Mouse (Mus musculus): ENCODE data around the gene Peli2. TPM values are rescaled to one million over a fixed set of nuclear protein-coding genes. Genes with fewer than 3 reads are reported as not detected.

Gene Peli2
- polyA plus RNA-seq, 2 experiments, result 9.1 to 14.5 TPM

- H3K36me3 ChIP-seq (ENCODE audit: control insufficient read depth, insufficient read depth, low read length), result peaks cover 3% of the 10 kb centered on the region; the same call in 1 of the 2 replicates
- WGBS, result 83% methylated on average over 8 of the region's 8 CpGs
- no peak for ATAC-seq (ENCODE audit: low FRiP score, low read depth)
- H3K4me1 ChIP-seq (ENCODE audit: control insufficient read depth, insufficient read depth, low read length), result no peaks in the 10 kb centered on the region
- no peak overlapping the region for H3K27ac ChIP-seq (replicated peaks; ENCODE audit: low read depth, low read length)
- peaks cover 15% of the 10 kb centered on the region for H3K9me3 ChIP-seq (ENCODE audit: control insufficient read depth, low read length)
- no peak overlapping the region for H3K4me3 ChIP-seq (replicated peaks; ENCODE audit: low read length)
- no peak for DNase-seq (ENCODE audit: low spot score)
- no peak overlapping the region for H3K4me2 ChIP-seq (replicated peaks; ENCODE audit: low read depth, low read length, severe bottlenecking)
- no peak for TF ChIP-seq POLR2A (IDR thresholded peaks at IDR 0.05; ENCODE audit: borderline replicate concordance, extremely low read depth, insufficient read depth, insufficient read length)
- H3K27me3 ChIP-seq (ENCODE audit: control insufficient read depth, insufficient read depth, low read length), result no peaks in the 10 kb centered on the region
- H3K9ac ChIP-seq (ENCODE audit: low read depth, low read length, severe bottlenecking), result no peak overlapping the region
These were observed 58.4 kb downstream of the Peli2 start for GRCm38 (mm10) chr14:48179021-48179420.

GRCm38 (mm10) chr14:48186302-48186701 lies 65.7 kb downstream of the Peli2 start:
- Histone ChIP-seq H3K4me3 (replicated peaks; ENCODE audit: low read length) (no peak overlapping the region), H3K4me2 (replicated peaks; ENCODE audit: low read depth, low read length, severe bottlenecking) (no peak overlapping the region), H3K4me1 (ENCODE audit: control insufficient read depth, insufficient read depth, low read length) (0 out of 2 replicates have a peak, but pooled peaks cover 11% of the 10 kb centered on the region), H3K9ac (ENCODE audit: low read depth, low read length, severe bottlenecking) (no peak overlapping the region), H3K27me3 (ENCODE audit: control insufficient read depth, insufficient read depth, low read length) (no peaks in the 10 kb centered on the region), H3K9me3 (ENCODE audit: control insufficient read depth, low read length) (peaks cover 15% of the 10 kb centered on the region), H3K27ac (replicated peaks; ENCODE audit: low read depth, low read length) (no peak overlapping the region), H3K36me3 (ENCODE audit: control insufficient read depth, insufficient read depth, low read length) (no peaks in the 10 kb centered on the region; the same call in 1 of the 2 replicates)
- 81% methylated on average over 6 of the region's 6 CpGs for WGBS
- TF ChIP-seq POLR2A (IDR thresholded peaks at IDR 0.05; ENCODE audit: borderline replicate concordance, extremely low read depth, insufficient read depth, insufficient read length), result no peak
- ATAC-seq (ENCODE audit: low FRiP score, low read depth) (no peak), DNase-seq (ENCODE audit: low spot score) (no peak)

GRCm38 (mm10) chr14:48187100-48187499 lies 66.5 kb downstream of the Peli2 start:
- H3K4me1 ChIP-seq (ENCODE audit: control insufficient read depth, insufficient read depth, low read length), result 0 out of 2 replicates have a peak, but pooled peaks cover 12% of the 10 kb centered on the region
- H3K9ac ChIP-seq (ENCODE audit: low read depth, low read length, severe bottlenecking), result no peak overlapping the region
- H3K27me3 ChIP-seq (ENCODE audit: control insufficient read depth, insufficient read depth, low read length), result no peaks in the 10 kb centered on the region
- no peak overlapping the region for H3K4me2 ChIP-seq (replicated peaks; ENCODE audit: low read depth, low read length, severe bottlenecking)
- H3K27ac ChIP-seq (replicated peaks; ENCODE audit: low read depth, low read length), result no peak overlapping the region
- TF ChIP-seq POLR2A (IDR thresholded peaks at IDR 0.05; ENCODE audit: borderline replicate concordance, extremely low read depth, insufficient read depth, insufficient read length), result no peak
- ATAC-seq (ENCODE audit: low FRiP score, low read depth), result no peak
- no peak for DNase-seq (ENCODE audit: low spot score)
- peaks cover 8% of the 10 kb centered on the region; the same call in 1 of the 2 replicates for H3K9me3 ChIP-seq (ENCODE audit: control insufficient read depth, low read length)
- no peak overlapping the region for H3K4me3 ChIP-seq (replicated peaks; ENCODE audit: low read length)
- 73% methylated on average over 9 of the region's 9 CpGs for WGBS
- no peaks in the 10 kb centered on the region; the same call in 1 of the 2 replicates for H3K36me3 ChIP-seq (ENCODE audit: control insufficient read depth, insufficient read depth, low read length)

- H3K27me3 ChIP-seq (ENCODE audit: control insufficient read depth, insufficient read depth, low read length), result no peaks in the 10 kb centered on the region
- WGBS, result 40% methylated on average over 8 of the region's 8 CpGs
These were observed 68.7 kb downstream of the Peli2 start for GRCm38 (mm10) chr14:48189330-48189729.

GRCm38 (mm10) chr14:48190946-48191345 lies 70.3 kb downstream of the Peli2 start:
- H3K9ac ChIP-seq (ENCODE audit: low read depth, low read length, severe bottlenecking), result no peak overlapping the region
- ATAC-seq (ENCODE audit: low FRiP score, low read depth), result no peak
- WGBS, result 90% methylated on average over 5 of the region's 5 CpGs
- no peak for DNase-seq (ENCODE audit: low spot score)
- no peaks in the 10 kb centered on the region for H3K36me3 ChIP-seq (ENCODE audit: control insufficient read depth, insufficient read depth, low read length)
- H3K4me2 ChIP-seq (replicated peaks; ENCODE audit: low read depth, low read length, severe bottlenecking), result no peak overlapping the region
- H3K4me1 ChIP-seq (ENCODE audit: control insufficient read depth, insufficient read depth, low read length), result peaks cover 12% of the 10 kb centered on the region; the same call in 1 of the 2 replicates
- H3K9me3 ChIP-seq (ENCODE audit: control insufficient read depth, low read length), result no peaks in the 10 kb centered on the region
- H3K27me3 ChIP-seq (ENCODE audit: control insufficient read depth, insufficient read depth, low read length), result no peaks in the 10 kb centered on the region
- H3K4me3 ChIP-seq (replicated peaks; ENCODE audit: low read length), result no peak overlapping the region
- TF ChIP-seq POLR2A (IDR thresholded peaks at IDR 0.05; ENCODE audit: borderline replicate concordance, extremely low read depth, insufficient read depth, insufficient read length), result no peak
- no peak overlapping the region for H3K27ac ChIP-seq (replicated peaks; ENCODE audit: low read depth, low read length)

More at GRCm38 (mm10) chr14:48189330-48189729, 68.7 kb downstream of the Peli2 start:
- H3K4me2 ChIP-seq (replicated peaks; ENCODE audit: low read depth, low read length, severe bottlenecking), result no peak overlapping the region
- 0 out of 2 replicates have a peak, but pooled peaks cover 12% of the 10 kb centered on the region for H3K4me1 ChIP-seq (ENCODE audit: control insufficient read depth, insufficient read depth, low read length)
- H3K4me3 ChIP-seq (replicated peaks; ENCODE audit: low read length), result no peak overlapping the region
- ATAC-seq (ENCODE audit: low FRiP score, low read depth) (no peak), DNase-seq (ENCODE audit: low spot score) (no peak)
- H3K27ac ChIP-seq (replicated peaks; ENCODE audit: low read depth, low read length), result no peak overlapping the region
- H3K36me3 ChIP-seq (ENCODE audit: control insufficient read depth, insufficient read depth, low read length), result no peaks in the 10 kb centered on the region
- no peak overlapping the region for H3K9ac ChIP-seq (ENCODE audit: low read depth, low read length, severe bottlenecking)
- no peak for TF ChIP-seq POLR2A (IDR thresholded peaks at IDR 0.05; ENCODE audit: borderline replicate concordance, extremely low read depth, insufficient read depth, insufficient read length)
- no peaks in the 10 kb centered on the region for H3K9me3 ChIP-seq (ENCODE audit: control insufficient read depth, low read length)

All from limb, embryonic 14.5 days (tissue).